Mouse (Mus musculus): ENCODE data around the gene Iqcf6.
"Not testable (repeated sequence)": the region's sequence is repeated elsewhere in the genome, so short reads cannot be mapped to it uniquely, and the experiment has no call there.

Gene Iqcf6

DNA sequence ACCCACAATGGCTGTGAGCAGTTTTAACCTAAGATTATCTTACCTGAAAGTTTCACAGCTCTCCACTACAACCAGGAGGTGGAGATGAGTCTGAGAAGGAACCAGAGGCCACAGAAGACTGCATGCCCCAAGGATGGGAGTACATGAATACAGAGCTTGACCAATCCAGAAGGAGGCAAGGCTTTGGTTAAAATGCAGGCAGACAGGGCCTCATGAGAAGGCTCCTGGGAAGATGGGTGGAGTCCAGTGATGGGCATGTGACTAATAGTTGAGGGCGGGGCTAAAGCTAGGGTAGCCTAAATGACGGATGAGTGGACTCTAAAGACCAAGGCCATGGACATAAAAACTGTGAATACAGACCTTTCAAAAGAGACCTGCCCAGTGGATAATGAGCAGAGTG is at the start of gene Iqcf6:
Iqcf6 (plus strand) TSS at position 301 of the 400 bp plus-strand sequence.
- DNase-seq (ENCODE audit: low read depth) = no peak

DNA sequence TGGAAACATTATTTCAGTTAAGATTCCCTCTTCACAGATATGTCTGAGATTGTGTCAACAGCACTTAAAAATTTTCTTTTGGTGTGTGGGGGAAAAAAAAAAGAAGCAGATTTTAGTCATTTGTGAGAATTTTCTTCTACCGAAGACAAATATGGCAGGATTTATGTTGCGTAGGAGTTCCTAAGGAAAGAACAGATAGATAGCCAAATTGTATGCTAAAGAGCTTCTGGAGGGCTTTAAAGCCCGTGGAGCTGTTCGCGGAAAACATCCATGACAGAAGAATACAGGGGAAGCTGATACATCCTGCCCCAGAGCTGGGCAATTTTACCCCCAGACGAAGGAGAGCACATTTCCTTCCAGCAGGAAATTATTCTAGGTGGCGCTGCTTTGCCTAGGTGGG is 46.4 kb upstream of the Iqcf6 start:
- DNase-seq (ENCODE audit: low read depth) = no peak

DNA sequence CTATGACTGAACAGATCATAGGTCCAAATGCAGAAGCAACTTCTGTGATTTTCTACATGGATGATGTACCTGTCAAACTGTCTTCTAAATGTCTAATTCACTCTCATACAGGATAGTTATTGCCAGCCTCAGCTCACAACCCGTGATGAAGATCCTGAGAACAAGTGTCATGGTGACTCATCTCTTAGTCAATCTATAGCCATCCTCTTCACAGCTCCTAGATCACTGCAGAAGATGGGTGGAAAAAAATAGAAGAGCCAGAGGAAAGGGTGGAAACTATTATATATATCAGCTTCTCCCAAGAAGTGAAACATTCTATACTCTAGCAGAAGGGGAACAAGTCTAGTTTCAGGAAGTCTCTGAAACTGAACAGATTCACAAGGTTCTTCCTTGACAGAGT is 43.8 kb upstream of the Iqcf6 start:
- DNase-seq (ENCODE audit: low read depth) = no peak

DNA sequence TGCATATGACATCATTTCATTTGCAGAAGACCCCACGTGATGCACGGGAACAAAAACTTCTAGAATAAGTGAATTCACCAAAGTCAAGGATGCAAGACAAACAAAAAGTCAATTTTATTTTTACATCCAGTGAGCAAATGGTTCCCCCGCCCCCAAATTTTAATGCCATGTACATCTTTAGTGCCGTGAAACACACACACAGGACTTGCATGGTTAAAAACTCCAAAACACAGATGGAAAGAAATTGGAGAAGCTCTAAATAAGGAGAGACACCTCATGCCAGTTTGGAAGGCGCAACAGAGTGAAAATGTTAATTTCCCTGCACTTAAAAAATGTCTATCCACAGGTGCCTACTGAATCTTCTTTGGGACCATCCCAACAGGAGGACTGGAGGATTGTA is 34.2 kb upstream of the Iqcf6 start:
- DNase-seq (ENCODE audit: low read depth) = no peak

DNA sequence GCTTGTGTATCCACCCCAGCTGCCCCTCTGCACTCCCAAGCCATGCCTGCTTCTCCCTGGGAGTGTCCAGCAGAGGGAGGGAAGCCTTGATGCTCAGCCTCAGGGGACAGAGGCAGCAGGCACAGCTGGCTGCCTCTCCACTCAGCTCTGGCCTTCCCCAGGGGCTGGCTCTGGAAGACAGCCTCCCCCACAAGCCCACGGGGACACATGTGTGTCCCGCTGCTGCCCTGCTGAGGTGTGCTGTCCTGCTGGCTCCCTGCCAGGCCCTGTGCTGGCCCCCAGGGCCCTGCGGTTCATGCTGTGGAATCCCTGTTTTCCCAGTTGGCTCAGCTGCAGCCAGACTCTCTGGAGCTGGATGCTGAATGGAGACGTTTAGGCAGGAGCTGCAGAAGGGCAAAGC is 31.0 kb upstream of the Iqcf6 start:
- not testable (repeated sequence) for DNase-seq (ENCODE audit: low read depth)

DNA sequence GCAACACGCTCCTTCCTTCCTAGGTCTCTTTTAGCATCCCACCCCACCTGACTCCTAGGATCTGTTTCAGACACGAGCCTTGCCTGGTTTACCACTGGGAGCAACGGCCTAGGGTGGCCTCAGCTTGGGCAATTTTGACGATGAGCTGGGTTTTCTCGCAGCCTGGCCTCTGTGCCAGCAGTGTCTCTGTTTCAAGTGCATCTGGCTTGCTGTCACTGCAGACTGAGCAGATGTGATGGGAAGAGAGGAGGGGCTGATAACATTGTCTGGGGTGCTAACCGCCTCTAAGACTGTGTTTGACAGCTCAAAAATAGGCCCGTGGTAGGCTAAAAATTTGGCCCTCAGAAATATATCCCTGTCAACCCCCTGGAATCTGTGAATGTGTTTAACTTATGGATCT is 30.5 kb upstream of the Iqcf6 start:
- no peak for DNase-seq (ENCODE audit: low read depth)

- DNase-seq (ENCODE audit: low read depth) = no peak
Observed at GRCm38 (mm10) chr9:106598466-106598865, 27.9 kb upstream of the Iqcf6 start.

DNA sequence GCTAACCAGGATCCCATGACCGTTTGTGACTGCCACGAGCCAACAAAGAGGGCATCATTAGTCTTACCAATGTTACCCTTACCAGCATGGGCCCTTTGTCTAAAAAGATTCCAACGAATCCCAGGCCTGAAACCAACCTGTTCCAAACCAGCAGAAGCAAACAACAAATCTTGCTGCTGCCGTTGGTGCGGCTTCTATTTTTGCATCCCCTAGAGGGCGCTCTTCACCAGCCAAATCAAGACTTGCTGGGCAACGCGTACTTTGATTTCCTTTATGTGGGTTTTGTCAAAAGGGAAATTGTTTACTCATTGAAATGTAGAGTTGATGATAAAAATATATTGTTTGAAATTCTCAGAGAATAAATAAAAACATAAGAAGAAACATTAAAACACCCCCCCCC is 25.8 kb upstream of the Iqcf6 start:
- peak; percentile 46 for DNase-seq (ENCODE audit: low read depth)

GRCm38 (mm10) chr9:106610727-106611126 is 15.7 kb upstream of the Iqcf6 start:
- no peak for DNase-seq (ENCODE audit: low read depth)

DNA sequence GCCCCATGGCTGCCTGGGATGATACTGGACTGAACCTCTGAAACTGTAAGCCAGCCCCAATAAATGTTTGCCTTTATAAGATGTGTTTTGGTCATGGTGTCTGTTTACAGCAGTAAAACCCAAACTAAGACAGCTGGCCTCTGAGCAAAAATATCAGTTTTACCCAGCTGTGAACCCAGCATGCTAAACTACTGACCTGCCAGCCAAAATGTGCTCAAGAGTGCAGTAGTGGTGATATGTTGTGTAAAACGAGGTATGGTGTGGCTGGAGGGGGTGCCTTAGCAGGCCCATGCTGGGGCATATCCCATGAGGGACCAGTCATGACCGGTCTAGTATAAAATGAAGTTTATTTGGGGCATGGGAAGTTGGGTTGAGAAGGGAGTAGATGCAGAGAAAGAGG is 12.4 kb upstream of the Iqcf6 start:
- no peak for DNase-seq (ENCODE audit: low read depth)

- no peak for DNase-seq (ENCODE audit: low read depth)
Observed at GRCm38 (mm10) chr9:106614616-106615015, 11.8 kb upstream of the Iqcf6 start.

DNA sequence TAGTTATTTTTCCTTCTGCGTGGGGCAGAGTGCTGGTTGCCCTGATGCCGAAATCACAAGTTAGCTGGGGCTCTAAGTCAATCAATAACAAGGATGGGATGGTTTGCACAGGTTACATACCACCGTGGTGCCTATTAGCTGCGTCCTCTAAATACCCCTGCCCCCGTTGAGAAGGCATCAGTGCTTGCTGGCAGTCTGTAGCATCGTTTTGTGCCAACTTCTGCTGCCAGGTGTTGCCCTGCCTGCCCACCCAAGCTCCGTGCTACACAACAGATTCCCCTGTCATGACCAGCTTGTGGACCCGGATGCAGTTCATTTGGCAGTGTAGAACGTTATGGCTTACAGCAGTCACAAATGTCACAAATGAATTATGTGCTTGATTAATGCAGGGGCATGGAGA is 10.1 kb upstream of the Iqcf6 start:
- no peak for DNase-seq (ENCODE audit: low read depth)

DNA sequence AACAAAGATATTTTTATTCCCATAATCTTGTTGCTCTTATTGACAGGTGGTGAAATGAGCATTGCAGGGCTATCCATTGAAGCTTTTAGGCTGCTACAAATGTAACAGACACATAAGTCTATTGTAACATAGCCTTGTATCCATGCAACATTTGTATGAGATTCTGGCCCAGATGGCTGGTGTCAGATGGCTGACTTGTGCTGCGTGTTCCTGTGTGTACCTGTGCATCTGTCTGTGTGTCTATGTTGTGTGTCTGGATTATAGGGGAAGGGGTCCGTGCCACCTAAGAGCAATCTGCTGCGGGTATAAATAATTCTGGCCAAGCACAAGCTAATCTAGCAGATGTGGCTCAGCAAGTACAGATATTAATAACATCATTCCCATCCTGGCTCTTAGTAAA is 8.9 kb upstream of the Iqcf6 start:
- DNase-seq (ENCODE audit: low read depth) = no peak

- DNase-seq (ENCODE audit: low read depth) = not testable (repeated sequence)
Observed at GRCm38 (mm10) chr9:106627796-106628195, 1.4 kb downstream of the Iqcf6 start.

DNA sequence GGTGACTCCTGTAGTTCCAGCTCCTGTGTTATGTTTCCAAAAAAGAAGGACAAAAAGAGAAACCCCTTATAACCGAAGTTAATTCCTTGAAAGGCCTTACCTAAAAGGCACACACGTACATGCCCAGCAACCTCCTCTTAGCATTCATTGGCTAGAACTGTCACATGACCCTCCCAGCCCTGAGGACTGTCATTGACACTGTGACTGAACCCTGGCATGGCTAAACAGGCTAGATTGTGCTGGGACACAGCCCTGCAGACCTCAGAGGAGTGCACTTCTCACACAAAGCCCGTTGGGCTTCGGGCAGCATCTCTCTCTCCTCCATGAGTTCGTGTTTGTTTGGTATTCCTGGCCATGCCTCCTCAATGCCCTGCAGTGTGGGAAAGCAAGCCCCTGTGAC is 5.8 kb downstream of the Iqcf6 start:
- DNase-seq (ENCODE audit: low read depth) = no peak

GRCm38 (mm10) chr9:106638154-106638553 is 11.8 kb downstream of the Iqcf6 start:
- DNase-seq (ENCODE audit: low read depth) = no peak

- no peak for DNase-seq (ENCODE audit: low read depth)
Observed at GRCm38 (mm10) chr9:106641346-106641745, 15.0 kb downstream of the Iqcf6 start.

DNA sequence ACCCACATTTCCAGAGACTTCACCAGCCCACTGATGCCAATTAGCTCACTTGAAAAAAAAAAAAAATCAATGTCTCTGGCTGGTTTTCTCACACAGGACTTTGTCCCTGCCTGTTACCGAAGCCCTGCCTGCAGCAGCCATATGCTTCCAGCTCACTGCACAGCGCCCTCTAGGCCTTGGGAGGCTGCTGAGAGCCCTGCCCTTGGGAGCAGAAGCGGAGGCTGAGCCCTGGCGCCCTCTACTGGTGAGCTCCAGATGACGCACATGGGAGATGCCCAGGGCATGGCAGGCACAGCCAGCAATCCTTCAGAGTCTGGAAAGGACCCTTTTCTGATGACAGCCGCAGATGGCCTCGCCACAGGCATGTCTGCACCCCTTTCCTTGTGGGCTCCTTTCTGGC is 16.7 kb downstream of the Iqcf6 start:
- DNase-seq (ENCODE audit: low read depth) = peak; percentile 62

DNA sequence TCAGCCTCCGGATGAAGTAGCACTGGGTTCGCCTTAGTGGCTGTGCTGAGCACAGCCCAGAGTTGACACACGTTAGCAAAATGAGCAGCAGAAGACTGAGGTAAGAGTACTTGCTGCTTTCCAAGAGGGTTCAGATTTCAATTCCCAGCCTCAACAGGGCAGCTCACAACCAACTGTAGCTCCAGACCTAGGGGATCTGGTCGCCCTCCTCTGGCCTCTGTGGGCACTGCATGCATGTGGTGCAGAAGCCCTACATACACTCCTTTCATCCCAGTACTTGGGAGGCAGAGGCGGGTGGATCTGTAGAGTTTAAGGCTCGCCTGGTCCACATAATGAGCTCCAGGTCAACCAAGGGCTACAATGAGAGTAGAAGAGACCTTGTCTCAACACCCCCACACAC is 17.4 kb downstream of the Iqcf6 start:
- no peak for DNase-seq (ENCODE audit: low read depth)

DNA sequence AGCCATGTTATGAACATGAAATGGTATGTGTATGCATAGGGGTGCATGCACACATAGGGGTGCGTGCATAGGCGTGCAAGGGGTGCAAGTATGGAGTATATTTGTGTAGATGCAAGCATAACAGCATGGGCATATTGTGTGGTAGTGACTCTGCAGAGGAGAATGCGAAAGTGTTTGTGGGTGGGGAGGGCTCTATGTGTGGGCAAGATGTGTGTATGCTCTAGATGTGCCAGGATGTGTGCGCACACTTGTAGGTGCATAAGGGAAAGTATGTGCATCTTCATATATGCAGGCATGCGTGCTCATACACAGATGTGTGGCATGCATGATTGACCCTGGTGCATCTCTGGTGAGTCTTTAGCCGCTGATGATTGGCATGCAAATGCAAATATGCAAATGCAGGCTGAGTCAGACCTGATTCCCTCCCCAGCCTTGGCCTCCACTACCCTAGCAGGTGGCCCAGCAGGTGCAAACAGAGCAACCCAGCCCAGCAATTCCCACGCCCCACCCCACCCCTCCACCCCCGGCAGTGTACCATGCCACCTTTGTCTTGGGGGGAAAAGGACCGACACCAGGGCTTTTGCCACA is 19.4 kb downstream of the Iqcf6 start:
- DNase-seq (ENCODE audit: low read depth) = no peak

DNA sequence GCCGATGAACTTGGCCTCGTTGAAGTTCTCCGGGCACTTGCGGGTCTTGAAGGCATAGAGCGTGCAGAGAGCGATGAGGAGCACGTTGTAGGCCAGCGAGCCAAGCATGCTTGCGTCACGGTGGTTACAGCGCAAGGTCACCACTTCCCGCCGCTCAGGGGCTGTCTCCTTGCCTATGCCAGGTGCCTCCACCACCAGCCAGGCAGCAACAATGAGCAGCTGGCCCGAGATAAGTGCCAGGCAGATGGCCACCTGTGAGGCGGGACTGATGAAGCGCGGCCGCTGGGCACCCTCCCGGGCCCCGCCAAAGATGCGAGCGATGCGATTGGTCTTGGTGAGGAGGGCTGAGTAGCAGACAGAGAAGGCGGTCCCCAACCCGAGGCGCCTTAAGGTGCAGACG is 20.8 kb downstream of the Iqcf6 start:
- no peak for DNase-seq (ENCODE audit: low read depth)

GRCm38 (mm10) chr9:106652720-106653119 is 26.3 kb downstream of the Iqcf6 start:
- no peak for DNase-seq (ENCODE audit: low read depth)

GRCm38 (mm10) chr9:106655884-106656720 is 29.7 kb downstream of the Iqcf6 start, which contains the start of gene Grm2:
Gene Grm2, minus strand, starts transcription at chr9:106656082.
- no peak for DNase-seq (ENCODE audit: low read depth)

GRCm38 (mm10) chr9:106656820-106657219 is 30.4 kb downstream of the Iqcf6 start:
- DNase-seq (ENCODE audit: low read depth) = no peak

Data from naive thymus-derived CD4-positive, alpha-beta T cell, adult 2 months (primary cell).